Comparison of ENCODE assay signal across 7 mouse cellular contexts in the genomic region with DNA sequence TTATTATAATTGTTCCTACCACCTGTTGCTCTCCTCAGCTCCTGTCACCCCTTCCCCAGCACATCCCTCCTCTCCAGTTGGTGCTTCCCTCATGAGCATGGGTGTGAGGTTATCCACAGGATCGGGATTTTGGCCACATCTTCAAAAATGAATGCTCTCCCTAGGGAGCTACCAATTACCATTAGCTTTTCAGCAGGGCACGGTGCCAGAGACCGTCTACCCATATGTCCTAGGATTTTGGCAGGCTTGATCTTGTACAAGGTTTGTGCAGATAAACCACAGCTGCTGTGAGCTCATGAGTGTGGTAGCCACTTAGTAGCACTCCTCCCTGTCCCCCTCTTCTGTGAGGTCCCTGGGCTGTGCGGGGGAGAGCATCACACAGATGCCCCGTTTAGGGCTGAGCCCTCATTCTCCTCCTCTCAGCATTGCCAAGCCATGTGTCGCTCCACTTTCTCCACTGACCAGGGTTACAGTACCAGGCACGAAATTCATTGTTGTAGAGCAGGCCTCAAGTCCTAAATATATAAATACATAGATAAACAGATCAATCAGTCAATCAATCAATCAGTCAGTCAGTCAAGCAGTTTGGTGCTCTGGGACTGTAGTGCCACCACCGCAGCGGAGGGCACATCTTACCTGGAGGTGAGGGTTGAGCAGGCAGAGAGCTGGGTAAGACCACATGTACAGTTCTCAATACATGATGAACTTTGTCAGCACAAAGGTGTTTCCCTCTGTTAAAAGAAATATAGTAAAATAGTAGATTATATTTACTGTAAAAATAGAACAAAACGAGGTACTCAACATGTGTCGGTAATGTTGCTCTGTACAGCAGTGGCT. TPM values are rescaled to one million over a fixed set of nuclear protein-coding genes. Genes with fewer than 3 reads are reported as not detected.
DNase-seq lines count a peak whose midpoint lies in the region; ATAC-seq and TF ChIP-seq lines count a peak whose summit lies in the region.

No protein-coding gene starts in this region.

- no peak overlapping the region for H3K9ac ChIP-seq in lung, embryonic 14.5 days
- H3K9ac ChIP-seq in hindbrain, postnatal 0 days (replicated peaks; ENCODE audit: low read length), result no peak overlapping the region

- no peak overlapping the region for H3ac ChIP-seq in myocyte (ENCODE audit: control insufficient read depth, insufficient read length)

- H3K36me3 ChIP-seq in lung, embryonic 14.5 days (ENCODE audit: insufficient read depth), result no peaks in the 10 kb centered on the region
- no peaks in the 10 kb centered on the region for H3K36me3 ChIP-seq in hindbrain, postnatal 0 days (ENCODE audit: insufficient read depth, low read length)
- no peaks in the 10 kb centered on the region for H3K36me3 ChIP-seq in myocyte (ENCODE audit: control insufficient read depth, insufficient read depth)

- peak; percentile 94 for ATAC-seq in lung, embryonic 14.5 days (ENCODE audit: insufficient read depth)
- peak; percentile 91 for ATAC-seq in hindbrain, postnatal 0 days

- no peaks in the 10 kb centered on the region for H3K27me3 ChIP-seq in lung, embryonic 14.5 days (ENCODE audit: insufficient read depth, low read length)
- H3K27me3 ChIP-seq in hindbrain, postnatal 0 days (ENCODE audit: insufficient read depth, low read length), result no peaks in the 10 kb centered on the region
- no peaks in the 10 kb centered on the region for H3K27me3 ChIP-seq in myocyte (ENCODE audit: control insufficient read depth, insufficient read depth, insufficient read length)

- peaks cover 15% of the 10 kb centered on the region for H3K4me1 ChIP-seq in lung, embryonic 14.5 days (ENCODE audit: insufficient read depth)
- H3K4me1 ChIP-seq in lung, adult 2 months (ENCODE audit: control insufficient read depth, insufficient read depth, low read length), result peaks cover 6% of the 10 kb centered on the region
- peaks cover 7% of the 10 kb centered on the region; the same call in 1 of the 2 replicates for H3K4me1 ChIP-seq in hindbrain, postnatal 0 days (ENCODE audit: insufficient read depth, low read length)

- no peak for TF ChIP-seq CTCF in lung, embryonic 14.5 days (IDR thresholded peaks at IDR 0.05; ENCODE audit: low read depth)
- TF ChIP-seq CTCF in lung, adult 2 months (IDR thresholded peaks at IDR 0.05; ENCODE audit: insufficient read depth, low read length), result no peak
- no peak for TF ChIP-seq CTCF in hindbrain, postnatal 0 days (IDR thresholded peaks at IDR 0.05; ENCODE audit: low read depth)

- peak; percentile 83 for DNase-seq in lung, embryonic 14.5 days
- no peak for DNase-seq in lung, adult 2 months
- peak; percentile 37 for DNase-seq in cerebellum, adult 8-10 months
- peak; percentile 81 for DNase-seq in hindbrain, postnatal 0 days (ENCODE audit: low spot score)
- DNase-seq in urinary bladder, postnatal 4 days (ENCODE audit: low spot score in 2 of 2), result no peak
- DNase-seq in spleen, postnatal 4 days (ENCODE audit: low spot score in 2 of 2), result no peak

- H3K79me2 ChIP-seq in myocyte (ENCODE audit: control insufficient read depth, insufficient read depth), result peaks cover 41% of the 10 kb centered on the region

- WGBS in lung, embryonic 14.5 days, result 61% methylated on average over 11 of the region's 11 CpGs
- WGBS in lung, adult 2 months, result 75% methylated on average over 11 of the region's 11 CpGs
- WGBS in hindbrain, postnatal 0 days, result 57% methylated on average over 11 of the region's 11 CpGs

- H3K4me2 ChIP-seq in lung, embryonic 14.5 days, result no peak overlapping the region
- no peak overlapping the region for H3K4me2 ChIP-seq in hindbrain, postnatal 0 days (ENCODE audit: low read depth, low read length)
- peak overlapping the region; percentile 68 for H3K4me2 ChIP-seq in myocyte (ENCODE audit: low read depth)

- no peak overlapping the region for H3K4me3 ChIP-seq in lung, embryonic 14.5 days (ENCODE audit: low read depth, low read length)
- H3K4me3 ChIP-seq in lung, adult 2 months (replicated peaks; ENCODE audit: extremely low read depth, low read depth, low read length), result no peak overlapping the region
- H3K4me3 ChIP-seq in hindbrain, postnatal 0 days (ENCODE audit: low read length), result no peak overlapping the region
- H3K4me3 ChIP-seq in myocyte, result no peak overlapping the region

- no peak for TF ChIP-seq POLR2A in lung, adult 2 months (IDR thresholded peaks at IDR 0.05; ENCODE audit: borderline replicate concordance, extremely low read depth, low read depth, low read length)
- TF ChIP-seq POLR2A in myocyte (IDR thresholded peaks at IDR 0.05; ENCODE audit: insufficient read length, low read depth), result no peak

- H3K27ac ChIP-seq in lung, embryonic 14.5 days (ENCODE audit: low read depth), result no peak overlapping the region
- H3K27ac ChIP-seq in hindbrain, postnatal 0 days, result no peak overlapping the region

- H3K9me3 ChIP-seq in lung, embryonic 14.5 days (ENCODE audit: low read depth, low read length), result no peaks in the 10 kb centered on the region
- no peaks in the 10 kb centered on the region for H3K9me3 ChIP-seq in hindbrain, postnatal 0 days (ENCODE audit: low read length)

TF ChIP-seq in myocyte, 11 proteins besides CTCF, POLR2A, EP300 and RAD21:
- TF ChIP-seq SRF (IDR thresholded peaks at IDR 0.05; ENCODE audit: control insufficient read depth, insufficient read length, low read depth) (peak; percentile 16), USF1 (IDR thresholded peaks at IDR 0.05; ENCODE audit: low read depth) (no peak), MYOG (IDR thresholded peaks at IDR 0.05; ENCODE audit: control insufficient read depth in 1 of 3, insufficient read depth in 1 of 3, insufficient read length in 2 of 3, low read depth in 2 of 3) (peak in 2 of 3 experiments; percentile 46 to 53), TCF12 (IDR thresholded peaks at IDR 0.05; ENCODE audit: insufficient read depth, poor library complexity, severe bottlenecking) (peak; percentile 71), MAX (IDR thresholded peaks at IDR 0.05; ENCODE audit: low read depth) (no peak), TCF3 (IDR thresholded peaks at IDR 0.05; ENCODE audit: insufficient read length, low read depth) (no peak), MYOD1 (IDR thresholded peaks at IDR 0.05; ENCODE audit: control insufficient read depth in 1 of 3, insufficient read length in 2 of 3, low read depth in 2 of 3) (peak; percentile 66 to 88 (median 79)), CEBPB (IDR thresholded peaks at IDR 0.05; ENCODE audit: insufficient read depth, poor library complexity, severe bottlenecking) (0 out of 2 replicates have a peak, but pooled peaks have one; percentile 1), REST (IDR thresholded peaks at IDR 0.05; ENCODE audit: insufficient read depth, insufficient read length) (no peak)
TF ChIP-seq in myocyte: peak in this region for 5.

RNA-seq across cellular contexts. Expression of a gene that starts 27.0 kb away (rescaled TPM):
- polyA plus RNA-seq in lung, embryonic 14.5 days (2014; fragmentation: Nextera tagmentation; extraction: Ambion mirVana), result 15.3 and 16.7 TPM in 2 replicates
- 7.9 and 19.9 TPM in 2 replicates for polyA plus RNA-seq in lung, adult 2 months (2012; rRNA removed)
- total RNA-seq in hindbrain, postnatal 0 days (2014; rRNA removed), result 16.8 and 24.0 TPM in 2 replicates
- 6.9 and 7.8 TPM in 2 replicates for polyA plus RNA-seq in hindbrain, postnatal 0 days (2015; fragmentation: Nextera tagmentation; extraction: Ambion mirVana)
- polyA plus RNA-seq in myocyte (2012; fragmentation: generic; extraction: Trizol), result 7.6 TPM

Comparison
In these comparisons a context has a peak if more than half of its experiments do, and no peak if none do; other contexts are left out.
1. DNase-seq: peak in lung, embryonic 14.5 days (single experiment), cerebellum, adult 8-10 months (single experiment) and hindbrain, postnatal 0 days (single experiment); none in lung, adult 2 months (single experiment), urinary bladder, postnatal 4 days (0 of 2) and spleen, postnatal 4 days (0 of 2).